Comparison of ENCODE assay signal across 10 mouse cellular contexts in genomic region chr8:71310446-71310845, GRCm38 (mm10). TPM values are rescaled to one million over a fixed set of nuclear protein-coding genes. Genes with fewer than 3 reads are reported as not detected.
DNase-seq lines count a peak whose midpoint lies in the region; ATAC-seq and TF ChIP-seq lines count a peak whose summit lies in the region.
"Had no signal": no experiment of that assay in that cellular context is flagged by ENCODE, and none has a peak within 500 bp of the region (broad histone marks: within the 10 kb centered on the region; RNA-seq: fewer than 3 reads in every experiment).

No protein-coding gene starts in this region.

- H3K4me3 ChIP-seq in liver, embryonic 16.5 days (ENCODE audit: low read depth, low read length): no peak overlapping the region
- no peak overlapping the region; the same call in 1 of the 2 replicates for H3K4me3 ChIP-seq in brown adipose tissue, adult 24 weeks (ENCODE audit: insufficient read depth, low read depth, low read length)
- no peak overlapping the region for H3K4me3 ChIP-seq in heart, postnatal 0 days (ENCODE audit: low read depth, low read length)
- H3K4me3 ChIP-seq: embryonic facial prominence, embryonic 13.5 days; hindbrain, embryonic 10.5 days had no signal

- no peak for DNase-seq in liver
- peak; percentile 30 for DNase-seq in heart, postnatal 0 days (ENCODE audit: low spot score)
- DNase-seq in retina, postnatal 1 day: no peak
- no peak for DNase-seq in layer of hippocampus, adult 9-10 months (ENCODE audit: low spot score)
- DNase-seq in frontal cortex, postnatal 25 days (ENCODE audit: low spot score in 2 of 2): no peak

- peak overlapping the region; percentile 22; the same call in 1 of the 2 replicates for H3K27ac ChIP-seq in liver, embryonic 16.5 days (ENCODE audit: low read length)
- peak overlapping the region; percentile 91 for H3K27ac ChIP-seq in brown adipose tissue, adult 24 weeks (replicated peaks; ENCODE audit: low read depth, low read length)
- peak overlapping the region; percentile 95 for H3K27ac ChIP-seq in heart, postnatal 0 days (ENCODE audit: low read depth)
- H3K27ac ChIP-seq: embryonic facial prominence, embryonic 13.5 days; hindbrain, embryonic 10.5 days had no signal

- H3K9me3 ChIP-seq in liver, embryonic 16.5 days (replicated peaks; ENCODE audit: control insufficient read depth, low read length): no peaks in the 10 kb centered on the region
- no peaks in the 10 kb centered on the region for H3K9me3 ChIP-seq in heart, postnatal 0 days (replicated peaks; ENCODE audit: control insufficient read depth, low read length)
- H3K9me3 ChIP-seq: embryonic facial prominence, embryonic 13.5 days; hindbrain, embryonic 10.5 days had no signal

- peaks cover 36% of the 10 kb centered on the region for H3K4me1 ChIP-seq in liver, embryonic 16.5 days (ENCODE audit: control insufficient read depth, low read depth, low read length)
- H3K4me1 ChIP-seq in brown adipose tissue, adult 24 weeks (ENCODE audit: control insufficient read depth, insufficient read depth, insufficient read length, low read length): peaks cover 7% of the 10 kb centered on the region; the same call in 1 of the 2 replicates
- peaks cover 35% of the 10 kb centered on the region for H3K4me1 ChIP-seq in heart, postnatal 0 days (ENCODE audit: control insufficient read depth, insufficient read depth)

- H3K9ac ChIP-seq in liver, embryonic 16.5 days (ENCODE audit: low read depth, low read length): no peak overlapping the region
- H3K9ac ChIP-seq in heart, postnatal 0 days (replicated peaks; ENCODE audit: low read depth, low read length): no peak overlapping the region
- H3K9ac ChIP-seq: embryonic facial prominence, embryonic 13.5 days had no signal

- no peak for TF ChIP-seq EP300 in heart, postnatal 0 days (IDR thresholded peaks at IDR 0.05; ENCODE audit: low read depth)

- ATAC-seq in liver, embryonic 16.5 days (ENCODE audit: low read depth): no peak
- ATAC-seq in heart, postnatal 0 days (ENCODE audit: insufficient read depth, low read depth): no peak
- ATAC-seq in neutrophil, adult 5-6 weeks (ENCODE audit: extremely low read depth, insufficient number of reproducible peaks, low FRiP score, poor library complexity, severe bottlenecking): peak; percentile 45; the same call in 1 of the 2 replicates

- TF ChIP-seq CTCF in heart, postnatal 0 days (IDR thresholded peaks at IDR 0.05; ENCODE audit: low read depth): no peak

- WGBS in liver, embryonic 16.5 days (ENCODE audit: insufficient replicate concordance): 60% methylated on average over 6 of the region's 6 CpGs
- WGBS in heart, postnatal 0 days: 56% methylated on average over 6 of the region's 6 CpGs

- no peaks in the 10 kb centered on the region for H3K36me3 ChIP-seq in liver, embryonic 16.5 days (ENCODE audit: control insufficient read depth, insufficient read depth)
- 0 out of 2 replicates have a peak, but pooled peaks cover 6% of the 10 kb centered on the region for H3K36me3 ChIP-seq in heart, postnatal 0 days (replicated peaks; ENCODE audit: control insufficient read depth, insufficient read depth, low read length)

- H3K4me2 ChIP-seq in liver, embryonic 16.5 days (ENCODE audit: low read depth, low read length): no peak overlapping the region
- no peak overlapping the region for H3K4me2 ChIP-seq in heart, postnatal 0 days (ENCODE audit: low read depth, low read length)
- H3K4me2 ChIP-seq: embryonic facial prominence, embryonic 13.5 days had no signal

- H3K27me3 ChIP-seq in liver, embryonic 16.5 days (ENCODE audit: control insufficient read depth, insufficient read depth, low read depth, low read length): no peaks in the 10 kb centered on the region
- no peaks in the 10 kb centered on the region for H3K27me3 ChIP-seq in heart, postnatal 0 days (ENCODE audit: control insufficient read depth, insufficient read depth, low read length)
- H3K27me3 ChIP-seq: embryonic facial prominence, embryonic 13.5 days had no signal

RNA-seq across cellular contexts. Expression of gene Haus8, which starts 37.7 kb away (rescaled TPM):
- polyA plus RNA-seq in liver, embryonic 16.5 days (2015; fragmentation: Nextera tagmentation; extraction: Ambion mirVana): 42.8 and 47.1 TPM in 2 replicates
- 2.8 and 5.3 TPM in 2 replicates for polyA plus RNA-seq in brown adipose tissue, adult 24 weeks (2012; ENCODE audit: insufficient read depth, insufficient read length, missing spikeins)
- total RNA-seq in heart, postnatal 0 days (2014; rRNA removed; ENCODE audit: low replicate concordance): 50.6 and 53.9 TPM in 2 replicates
- polyA plus RNA-seq in heart, postnatal 0 days (2015; fragmentation: Nextera tagmentation; extraction: Ambion mirVana): 58.3 and 64.3 TPM in 2 replicates
- total RNA-seq in neutrophil, adult 5-6 weeks (2017): 75.3 and 89.4 TPM in 2 replicates

RNA-seq across cellular contexts. Expression of gene Myo9b, which starts 37.9 kb away (rescaled TPM):
- 7.4 and 7.8 TPM in 2 replicates for polyA plus RNA-seq in liver, embryonic 16.5 days (2015; fragmentation: Nextera tagmentation; extraction: Ambion mirVana)
- polyA plus RNA-seq in brown adipose tissue, adult 24 weeks (2012; ENCODE audit: insufficient read depth, insufficient read length, missing spikeins): 10.3 and 14.4 TPM in 2 replicates
- total RNA-seq in heart, postnatal 0 days (2014; rRNA removed; ENCODE audit: low replicate concordance): 35.0 and 40.7 TPM in 2 replicates
- 6.7 and 7.1 TPM in 2 replicates for polyA plus RNA-seq in heart, postnatal 0 days (2015; fragmentation: Nextera tagmentation; extraction: Ambion mirVana)
- total RNA-seq in neutrophil, adult 5-6 weeks (2017): 121 and 130 TPM in 2 replicates

RNA-seq across cellular contexts. Expression of gene Use1, which starts 56.2 kb away (rescaled TPM):
- 40.7 and 41.2 TPM in 2 replicates for polyA plus RNA-seq in liver, embryonic 16.5 days (2015; fragmentation: Nextera tagmentation; extraction: Ambion mirVana)
- 116 and 173 TPM in 2 replicates for polyA plus RNA-seq in brown adipose tissue, adult 24 weeks (2012; ENCODE audit: insufficient read depth, insufficient read length, missing spikeins)
- 91.3 and 127 TPM in 2 replicates for total RNA-seq in heart, postnatal 0 days (2014; rRNA removed; ENCODE audit: low replicate concordance)
- polyA plus RNA-seq in heart, postnatal 0 days (2015; fragmentation: Nextera tagmentation; extraction: Ambion mirVana): 94.8 and 107 TPM in 2 replicates
- 160 and 172 TPM in 2 replicates for total RNA-seq in neutrophil, adult 5-6 weeks (2017)

Comparison
In these comparisons a context has a peak if more than half of its experiments do, and no peak if none do; other contexts are left out.
1. H3K27ac ChIP-seq: peak in every context shown above with its lines; median percentile 95 in heart, postnatal 0 days; 91 in brown adipose tissue, adult 24 weeks; 22 in liver, embryonic 16.5 days.